Mouse (Mus musculus) layer of hippocampus, postnatal 25 days (tissue): Measurements from ENCODE around the gene Sertad3. TPM values are rescaled to one million over a fixed set of nuclear protein-coding genes. Genes with fewer than 3 reads are reported as not detected.

Experiments used
- DNase-seq, 2 experiments: peaks; one replicate each; pipeline ENCODE4 v3.0.0; 2022; ENCODE audit warnings: mixed read lengths in 2 of 2, low spot score in 1 of 2; ENCODE audit errors: extremely low spot score in 1 of 2
- total RNA-seq, 2 experiments: library from RNA; stranded (reverse); gene quantifications; 2 replicates each; pipeline ENCODE4 v1.2.3; 2021

Sertad3 gene
- 1 to 10 TPM; 3.3 to 3.9 TPM for total RNA-seq

DNA sequence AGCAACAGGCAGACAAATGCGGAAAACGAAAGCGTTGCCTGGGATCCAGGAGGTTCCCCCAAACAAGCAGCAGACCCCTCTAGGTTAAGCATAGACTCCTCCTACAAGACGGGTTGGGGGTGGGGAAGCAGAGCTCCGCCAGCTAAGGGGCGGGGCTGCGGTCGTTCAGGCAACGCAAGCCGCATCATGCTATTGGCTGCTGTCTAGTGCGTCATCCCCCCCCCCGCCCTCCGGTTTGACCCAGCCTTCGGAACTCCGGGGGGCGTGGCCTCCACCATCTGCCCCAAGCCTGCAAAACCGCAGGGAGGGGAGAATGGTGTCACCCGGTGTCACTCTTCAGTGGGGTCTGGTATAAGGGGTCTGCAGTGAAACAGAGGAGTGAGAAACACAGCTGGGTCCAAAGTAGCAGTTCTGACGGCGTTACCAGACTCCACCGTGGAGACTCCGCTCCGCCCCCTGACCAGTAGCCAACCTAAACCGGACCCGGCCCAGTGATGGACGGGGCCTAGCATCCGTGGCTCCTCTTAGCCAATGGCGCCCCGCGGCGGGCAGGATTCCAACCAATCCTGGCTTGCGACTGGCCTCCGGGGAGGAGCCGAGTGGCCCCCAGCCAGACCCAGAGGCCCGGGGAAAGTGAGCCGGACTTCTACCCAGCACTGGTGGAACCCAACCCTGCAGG lies at the start of gene Sertad3:
Gene Sertad3, plus strand, starts transcription at position 613 of the 679 bp plus-strand sequence.
- DNase-seq: peak; percentile 97

- DNase-seq: no peak
Observed at GRCm38 (mm10) chr7:27427387-27427786, 46.2 kb upstream of the Sertad3 start.

DNA sequence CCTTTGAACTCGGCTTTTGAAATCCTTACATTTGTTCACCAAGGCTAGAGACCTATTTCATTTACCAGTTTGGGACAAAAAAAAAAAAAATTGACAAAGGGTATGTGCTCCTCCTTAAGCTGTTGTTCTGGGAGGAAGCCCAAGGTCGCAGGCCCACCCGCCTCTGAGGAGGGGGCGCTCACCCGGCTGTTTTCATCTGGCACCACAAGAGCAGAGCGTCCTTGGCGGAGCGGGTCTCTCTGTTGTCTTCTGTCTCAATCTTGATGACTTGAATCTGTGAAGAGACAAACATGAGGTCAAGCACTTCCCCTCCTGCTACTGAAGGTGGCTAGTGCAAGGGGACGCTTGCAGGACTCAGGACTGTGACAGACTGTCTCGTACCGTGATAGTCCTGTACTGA lies 45.6 kb upstream of the Sertad3 start:
- no peak for DNase-seq

DNA sequence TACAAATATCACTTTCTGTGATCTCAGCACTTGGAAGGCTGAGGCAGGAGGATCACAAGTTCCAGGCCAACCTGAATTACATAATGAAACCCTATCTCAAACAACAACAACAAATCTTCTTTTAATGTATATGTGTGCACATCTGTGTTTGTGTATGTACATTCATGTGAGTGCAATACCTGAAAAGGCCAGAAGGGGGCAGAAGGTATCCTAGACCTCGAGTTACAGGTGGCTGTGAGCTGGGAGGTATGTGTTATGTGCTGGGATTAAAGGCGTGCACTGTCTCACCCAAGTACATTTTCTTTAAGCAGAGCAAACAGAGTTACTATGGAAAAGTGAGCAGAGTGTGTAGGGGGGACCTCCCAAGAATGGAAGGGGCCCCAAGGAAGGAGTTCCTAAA lies 44.4 kb upstream of the Sertad3 start:
- DNase-seq: no peak

- DNase-seq: no peak
Observed at GRCm38 (mm10) chr7:27433349-27433748, 40.2 kb upstream of the Sertad3 start.

GRCm38 (mm10) chr7:27433794-27434193 lies 39.8 kb upstream of the Sertad3 start:
- no peak for DNase-seq

- DNase-seq: no peak
Observed at GRCm38 (mm10) chr7:27437544-27437943, 36.0 kb upstream of the Sertad3 start.

DNA sequence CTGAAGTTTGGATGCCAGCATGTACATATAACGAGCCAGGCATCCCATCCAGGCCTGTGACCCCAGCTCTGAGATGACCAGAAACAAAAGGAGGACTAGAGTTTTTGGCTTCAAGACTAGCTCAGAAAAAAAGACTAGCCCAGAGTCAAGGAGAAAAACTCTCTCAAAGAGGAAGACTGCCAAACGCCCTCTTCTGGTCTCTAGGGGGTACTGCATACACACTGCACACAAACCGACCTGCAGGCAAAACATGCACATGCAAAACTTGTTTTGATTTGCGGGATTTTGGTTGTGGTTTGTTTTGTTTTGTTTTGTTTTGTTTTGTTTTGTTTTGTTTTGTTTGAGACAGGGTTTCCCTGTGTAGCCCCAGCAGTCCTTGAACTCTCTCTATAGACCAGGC lies 33.6 kb upstream of the Sertad3 start:
- DNase-seq: no peak

GRCm38 (mm10) chr7:27446051-27446450 lies 27.5 kb upstream of the Sertad3 start:
- DNase-seq: peak; percentile 11 to 24

DNA sequence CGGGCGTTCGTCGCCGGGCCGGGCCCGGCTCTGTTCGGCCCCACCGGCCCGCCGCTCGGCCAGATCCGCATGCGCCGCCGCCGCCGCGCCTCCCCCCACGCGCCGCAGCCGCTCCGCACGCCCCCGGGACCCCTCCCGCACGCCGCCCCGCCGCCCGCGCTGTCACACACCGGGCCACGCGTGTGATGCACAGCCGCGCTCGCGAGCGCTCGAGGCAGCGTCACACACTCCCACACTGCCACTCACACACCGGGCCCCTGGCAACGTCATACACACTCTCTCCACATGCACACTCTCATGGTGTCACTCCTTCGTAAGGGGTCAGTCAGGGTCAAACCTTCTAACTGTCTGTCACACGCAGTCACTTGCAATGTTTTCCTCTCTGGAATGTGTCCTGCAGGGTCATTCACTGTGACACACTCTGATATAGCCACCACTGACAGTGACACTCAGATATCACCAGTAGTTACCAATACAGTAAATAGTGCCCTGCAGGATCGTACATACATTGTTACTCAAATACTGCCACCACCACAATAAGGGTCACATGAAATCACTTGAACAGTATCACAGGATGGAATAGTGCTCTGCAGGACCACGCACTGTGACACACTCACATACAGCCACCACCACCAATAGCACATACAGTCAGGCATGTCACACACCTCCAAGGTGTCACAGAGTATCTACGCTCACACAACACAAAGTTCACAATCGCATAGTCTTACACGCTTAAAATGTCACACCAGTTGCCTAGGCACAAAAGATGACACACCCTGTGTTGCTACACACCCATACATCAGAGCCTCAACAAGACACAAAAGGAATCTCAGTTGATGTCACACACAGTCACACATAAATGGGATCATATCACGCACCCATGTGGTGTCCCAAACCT lies 26.8 kb upstream of the Sertad3 start:
- peak; percentile 45 to 68 for DNase-seq

- peak; percentile 78 to 88 for DNase-seq
Observed at GRCm38 (mm10) chr7:27447419-27448286, 25.9 kb upstream of the Sertad3 start, which contains the start of the genes Sptbn4 and Blvrb. Gene Sptbn4 (minus strand): TSS chr7:27447686. Gene Blvrb (plus strand): TSS chr7:27447978.

- peak in 1 of 2 experiments; percentile 11 for DNase-seq
Observed at GRCm38 (mm10) chr7:27448421-27449206, 25.0 kb upstream of the Sertad3 start.

DNA sequence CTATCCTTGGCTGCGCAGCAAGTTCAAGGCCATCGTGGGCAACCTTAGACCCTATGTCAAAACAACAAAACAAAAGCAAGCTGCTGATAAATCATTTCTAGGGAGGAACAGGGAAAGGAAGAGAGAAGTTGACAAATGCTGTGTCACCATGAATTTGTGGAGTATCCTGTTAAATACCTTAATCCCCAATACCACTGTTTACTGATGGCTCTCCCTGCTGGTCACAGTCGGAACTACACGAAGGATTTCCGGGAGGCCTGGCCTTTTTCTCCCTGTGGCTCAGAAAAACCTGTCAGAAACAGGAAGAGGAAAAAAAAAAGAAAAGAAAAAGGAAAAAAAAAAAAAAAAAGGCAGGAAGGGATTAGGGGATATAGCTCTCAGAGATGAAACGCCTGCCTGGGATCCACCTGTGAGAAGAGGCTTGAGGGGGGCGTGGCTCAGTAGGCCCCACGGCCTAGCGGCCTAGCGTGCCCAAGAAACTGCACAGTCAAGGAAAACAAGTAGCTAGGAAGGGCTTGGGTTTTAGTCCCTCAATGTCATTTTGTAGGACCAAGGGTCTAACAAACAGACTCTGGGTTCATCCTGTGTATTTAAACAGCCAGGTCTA lies 24.2 kb upstream of the Sertad3 start:
- DNase-seq: peak; percentile 45 to 86

- no peak for DNase-seq
Observed at GRCm38 (mm10) chr7:27451359-27451758, 22.2 kb upstream of the Sertad3 start.

- DNase-seq: no peak
Observed at GRCm38 (mm10) chr7:27452206-27452770, 21.3 kb upstream of the Sertad3 start.

DNA sequence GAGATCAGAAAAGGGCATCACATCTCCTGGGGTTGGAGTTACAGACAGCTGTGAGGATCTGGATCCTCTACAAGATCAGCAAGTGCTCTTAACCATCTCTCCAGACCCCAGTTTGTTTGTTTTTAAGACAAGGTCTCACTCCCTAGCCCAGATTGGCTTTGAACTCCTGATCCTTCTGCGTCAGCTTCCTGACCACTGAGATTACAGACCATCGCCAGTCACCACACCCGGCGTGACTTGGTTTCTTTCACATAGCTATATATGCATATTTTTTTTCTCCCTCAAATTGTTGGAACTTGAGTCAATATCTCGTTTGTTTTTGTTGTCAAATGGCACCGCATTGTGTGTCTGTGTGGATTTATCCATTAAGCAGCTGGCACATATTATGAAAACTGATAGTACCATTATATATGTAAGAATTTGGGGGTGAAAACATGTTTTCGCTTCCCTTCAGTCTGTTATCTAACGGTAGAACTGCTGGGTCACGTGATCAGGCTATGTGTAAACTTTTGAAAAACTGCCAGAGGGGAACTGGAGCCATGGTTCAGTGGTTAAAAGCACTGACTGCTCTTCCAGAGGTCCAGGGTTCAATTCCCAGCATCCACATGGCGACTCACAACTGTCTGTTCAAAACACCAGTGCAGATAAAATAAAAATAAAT lies 19.0 kb upstream of the Sertad3 start:
- no peak for DNase-seq

DNA sequence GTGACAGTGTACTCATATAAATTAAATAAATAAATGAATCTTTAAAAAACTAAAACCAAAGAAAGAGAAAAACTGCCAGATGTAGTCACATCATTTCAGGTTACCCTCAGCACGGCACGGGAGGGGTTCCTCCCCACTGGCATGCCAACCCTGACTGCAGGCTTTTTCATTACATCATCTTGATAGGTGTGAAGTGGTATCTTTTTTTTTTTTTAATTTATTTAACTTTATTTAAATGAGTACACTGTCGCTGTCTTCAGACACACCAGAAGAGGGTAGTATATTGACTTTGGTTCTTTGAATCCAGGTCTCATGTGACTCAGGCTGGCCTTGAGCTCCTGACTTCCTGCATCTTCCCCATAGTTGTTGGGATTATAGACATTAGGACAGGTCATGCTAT lies 18.3 kb upstream of the Sertad3 start:
- no peak for DNase-seq

DNA sequence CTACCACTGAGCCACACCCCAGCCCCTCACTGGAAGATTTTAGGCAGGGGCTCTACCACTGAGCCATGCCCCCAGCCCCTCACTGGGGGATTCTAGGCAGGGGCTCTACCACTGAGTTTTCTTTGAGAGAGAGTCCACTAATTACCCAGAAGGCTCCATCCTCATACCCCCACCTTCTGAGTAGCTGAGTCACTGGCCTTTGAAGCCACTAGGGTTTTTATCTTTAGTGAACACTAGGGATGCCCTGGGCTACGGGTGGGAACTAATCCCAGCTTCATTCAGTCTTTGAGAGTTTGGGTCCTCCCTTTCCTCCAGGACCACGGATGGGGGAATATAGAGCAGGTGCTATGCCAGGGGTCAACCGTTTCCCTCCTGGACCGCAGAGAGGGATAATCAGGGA lies 15.0 kb upstream of the Sertad3 start:
- DNase-seq: no peak
